Mouse (Mus musculus) lung, adult 18-20 months (tissue): ENCODE measurements around the gene B3glct.

ENCODE experiments used
- DNase-seq, 2 experiments: peaks; one replicate each; pipeline ENCODE4 v3.0.0; 2022; ENCODE audit warnings: mixed read lengths in 2 of 2

The B3glct gene

DNA sequence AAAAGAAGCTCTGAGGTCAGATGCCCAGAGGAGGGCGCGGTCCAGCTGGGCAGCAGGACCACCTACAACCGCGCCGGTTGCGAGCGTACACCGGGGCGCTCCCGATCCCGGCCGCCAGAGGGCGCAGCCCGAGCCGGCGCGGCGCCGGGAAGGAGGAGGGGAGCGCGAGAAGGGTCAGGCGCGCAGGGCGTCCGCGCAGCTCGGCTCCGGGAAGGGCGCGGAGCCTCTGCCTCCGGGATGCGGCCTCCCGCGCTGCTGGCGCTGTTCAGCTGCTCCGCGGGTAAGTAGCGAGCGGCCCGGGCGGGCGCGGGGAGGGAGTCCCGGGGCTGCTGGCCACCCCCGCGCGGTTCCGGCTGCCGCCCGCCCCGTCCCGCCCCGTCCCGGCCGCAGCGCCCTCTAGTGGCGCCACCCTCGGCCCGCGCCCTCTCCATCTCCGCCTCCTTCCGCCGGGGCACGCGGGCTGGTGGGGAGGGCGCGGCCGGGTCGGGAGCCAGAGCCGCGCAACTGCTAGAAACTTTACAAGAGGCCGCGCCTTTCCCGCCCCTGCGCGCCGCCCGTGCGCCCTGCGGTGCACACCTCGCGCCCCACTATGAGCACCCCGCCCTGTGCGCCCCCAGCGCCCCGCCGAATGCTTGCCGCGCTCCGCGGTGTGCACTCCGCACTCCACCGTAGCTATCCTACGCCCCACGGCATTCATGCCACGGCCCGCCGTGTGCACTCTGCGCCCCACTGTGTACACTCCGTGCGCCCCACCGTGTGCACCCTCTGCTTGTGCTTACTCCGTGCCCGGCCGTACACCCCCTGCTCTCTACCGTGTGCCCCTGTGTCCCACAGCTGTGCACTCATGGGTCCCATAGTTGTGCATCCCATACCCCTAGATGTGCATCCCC is at the start of gene B3glct:
B3glct (plus strand) TSS at position 131 of the 890 bp plus-strand sequence.
- DNase-seq = peak; percentile 79 to 80

DNA sequence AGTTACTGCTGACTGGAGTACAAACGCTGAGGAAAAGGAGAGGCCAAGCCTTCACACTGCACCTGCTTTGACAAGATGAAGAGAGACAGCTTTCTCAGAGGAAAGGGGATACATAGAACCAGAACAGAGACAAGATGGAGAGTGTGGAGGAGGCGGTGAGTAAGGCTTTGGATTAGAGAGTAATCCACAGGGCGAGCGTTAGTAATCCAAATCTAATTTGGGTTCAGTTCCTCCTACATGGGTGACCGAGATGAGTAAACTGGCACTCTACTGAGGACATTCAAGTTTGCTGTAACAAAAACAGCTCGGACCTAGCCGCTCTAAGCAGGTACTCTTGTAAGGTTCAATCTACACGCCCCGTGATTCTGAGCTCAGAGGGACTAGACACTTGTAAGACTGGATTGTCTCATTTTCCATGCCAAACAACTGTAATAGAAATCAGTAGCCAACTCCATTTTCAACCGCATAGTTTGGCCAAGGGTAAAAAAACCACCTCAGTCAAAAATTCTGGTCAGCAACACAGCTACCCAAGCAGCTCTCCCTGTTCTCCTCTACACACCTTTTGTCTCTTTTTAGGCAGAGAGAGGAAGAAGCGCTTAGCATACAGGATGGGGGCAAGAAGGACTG is 43.5 kb upstream of the B3glct start:
- DNase-seq = no peak

DNA sequence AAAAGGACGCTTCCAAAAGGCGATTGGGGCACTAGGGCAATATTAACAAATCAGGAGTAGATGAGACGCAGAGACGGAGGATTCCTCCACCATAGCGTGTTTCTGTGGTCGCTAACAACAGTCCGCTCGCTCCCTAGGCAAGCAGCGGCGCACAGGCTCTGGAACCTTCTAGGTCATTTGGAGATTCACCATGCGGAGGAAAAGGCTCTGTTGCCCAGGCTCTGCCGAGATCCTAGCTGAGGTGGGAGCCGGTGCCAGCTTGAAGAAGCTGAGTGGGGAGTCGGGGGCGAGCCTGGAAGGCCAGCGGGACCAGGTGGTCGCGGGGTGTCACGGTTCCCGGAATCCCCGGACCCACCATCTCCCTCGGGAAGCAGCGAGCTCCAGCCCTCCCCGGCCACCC is 42.5 kb upstream of the B3glct start:
- peak in 1 of 2 experiments; percentile 25 for DNase-seq

DNA sequence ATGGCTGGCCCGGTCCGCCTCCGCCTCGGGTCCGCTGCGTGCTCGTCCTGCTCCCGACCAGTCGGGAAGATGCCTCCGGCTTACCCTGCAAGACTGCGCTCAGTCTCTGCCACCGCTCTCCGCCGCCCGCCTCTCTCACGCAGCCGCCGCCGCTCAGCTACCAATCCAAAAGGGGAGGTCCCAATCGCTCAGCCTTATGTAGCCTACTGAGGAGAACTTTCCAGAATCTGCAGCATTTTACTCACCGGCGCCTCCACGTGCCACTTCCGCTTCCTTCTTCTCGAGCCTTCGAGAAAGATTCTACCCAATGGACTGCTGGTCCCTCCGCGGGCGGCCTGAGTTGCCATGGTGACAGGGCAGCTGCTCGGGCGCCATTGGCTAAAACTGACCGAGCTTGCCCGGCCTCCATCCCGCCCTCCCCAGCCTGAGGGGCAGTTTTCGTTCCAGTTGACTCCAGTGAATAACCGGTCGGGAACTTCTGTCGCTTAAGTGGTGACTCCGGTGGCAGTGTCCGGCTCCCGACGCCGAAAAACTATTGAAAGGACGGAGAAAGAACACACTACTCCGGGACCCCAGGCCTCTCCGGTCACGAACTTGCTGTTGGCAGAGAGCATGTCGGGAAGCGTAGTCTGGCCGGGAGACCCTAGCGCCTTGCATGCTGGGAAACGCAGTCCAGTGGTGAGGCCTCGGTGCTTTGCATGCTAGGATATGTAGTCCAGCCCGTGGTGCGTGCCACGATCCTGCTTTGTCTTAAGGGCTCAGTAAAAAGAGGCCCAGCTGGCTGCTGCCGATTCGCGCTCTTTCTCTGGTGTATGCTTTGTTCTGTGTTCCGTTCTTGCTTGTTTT is 41.7 kb upstream of the B3glct start, which contains the start of gene Hsph1:
Hsph1 (minus strand) TSS at position 302 of the 846 bp plus-strand sequence.
- peak; percentile 99 for DNase-seq

DNA sequence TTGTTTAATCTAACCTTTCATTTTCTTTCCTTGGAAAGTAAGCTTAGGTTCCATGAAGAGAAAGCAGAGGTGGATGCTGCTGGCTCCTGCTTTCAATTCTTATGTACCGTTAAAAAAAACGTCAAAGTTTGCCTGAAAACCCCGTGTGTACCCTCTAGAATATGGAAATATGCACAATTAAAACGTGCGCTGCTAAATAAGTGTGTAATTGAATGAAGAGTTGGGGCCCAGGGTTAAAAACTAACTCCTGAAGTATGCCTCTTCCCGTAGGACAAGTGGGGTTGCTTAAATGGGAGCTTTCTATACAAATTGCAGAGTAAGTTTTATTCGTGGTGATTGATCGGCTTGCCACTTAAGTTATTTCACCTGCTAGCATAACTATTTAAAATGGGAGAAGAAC is 40.7 kb upstream of the B3glct start:
- DNase-seq = no peak

DNA sequence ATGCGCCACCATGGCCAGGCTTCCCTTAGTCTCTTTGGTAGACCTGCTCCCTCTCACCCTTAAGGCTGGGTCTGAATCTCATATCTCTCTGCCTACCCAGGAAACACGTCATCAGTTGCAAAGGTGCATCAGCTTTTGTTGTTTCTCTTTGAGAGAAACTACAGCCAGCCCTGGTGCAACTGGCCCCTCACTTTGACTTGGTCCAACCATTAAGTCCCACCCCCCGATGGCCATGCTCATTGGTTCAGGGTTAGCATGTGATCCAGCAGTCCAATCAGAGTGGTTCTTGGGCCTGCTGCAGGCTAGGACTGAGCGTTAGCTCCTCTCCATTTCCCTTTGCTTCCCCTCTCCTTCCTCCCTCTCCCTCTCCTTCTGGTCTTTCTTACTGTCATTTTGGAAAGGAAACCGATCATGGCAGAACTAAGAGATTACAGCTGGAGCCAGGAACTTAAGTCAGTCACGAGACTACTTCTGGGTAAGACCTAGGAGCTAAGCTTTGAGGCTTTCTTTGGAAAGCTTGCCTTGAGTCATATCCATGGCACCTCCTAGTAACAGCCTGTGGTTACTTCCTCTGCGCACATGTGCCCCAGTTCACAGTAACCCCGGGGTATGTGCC is 36.6 kb upstream of the B3glct start:
- DNase-seq = no peak

DNA sequence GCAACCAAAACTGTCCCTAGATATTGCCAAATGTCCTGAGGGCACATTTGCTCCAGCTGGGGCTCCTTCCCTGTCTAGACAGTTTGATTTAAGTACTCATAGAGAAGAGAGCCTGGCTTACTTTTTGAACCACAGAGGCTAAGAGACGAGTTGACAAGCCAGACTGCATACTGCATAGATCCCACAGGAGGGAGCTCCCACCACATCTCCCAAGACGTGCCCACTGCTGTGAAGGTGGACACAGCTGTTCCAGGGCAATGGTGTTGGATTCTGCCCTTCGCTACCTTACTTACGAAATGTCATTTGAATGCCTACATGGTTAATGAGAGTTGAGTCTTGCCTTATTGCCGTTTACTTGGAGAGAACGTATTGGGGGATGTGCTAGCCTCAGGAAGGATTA is 35.7 kb upstream of the B3glct start:
- no peak for DNase-seq

DNA sequence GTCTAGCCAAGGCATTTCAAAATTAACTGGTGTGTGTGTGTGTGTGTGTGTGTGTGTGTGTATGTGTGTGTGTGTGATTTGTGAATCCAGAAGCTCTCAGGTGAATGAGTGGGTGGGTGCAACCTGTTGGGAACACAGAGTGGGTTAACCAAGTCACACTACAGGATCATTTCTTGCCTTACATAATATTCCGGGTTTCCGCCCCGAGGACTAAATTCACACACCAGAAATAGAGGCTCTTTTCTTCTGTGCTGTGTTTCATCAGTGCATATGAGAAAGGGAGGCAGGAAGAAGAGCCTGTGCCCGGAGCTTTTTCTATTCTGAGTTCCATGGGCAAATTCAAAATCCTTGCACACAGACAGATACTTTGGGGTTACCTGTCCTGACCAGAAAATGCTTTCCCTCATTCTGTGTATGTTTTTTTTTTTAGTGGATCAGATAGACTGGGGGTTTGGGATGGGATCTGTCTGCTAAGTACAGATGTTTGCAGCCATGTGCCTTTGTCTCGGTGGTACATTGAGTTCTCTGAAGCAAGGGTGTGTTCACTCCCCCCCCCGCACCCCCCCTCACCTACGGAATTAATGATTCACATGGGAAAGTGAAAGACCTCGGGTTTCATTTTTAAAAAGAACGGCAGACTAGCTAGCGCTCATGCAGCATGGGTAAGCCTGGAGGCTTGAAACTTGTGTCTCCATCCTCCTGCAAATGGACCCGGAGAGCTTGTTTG is 35.1 kb upstream of the B3glct start:
- DNase-seq = no peak

DNA sequence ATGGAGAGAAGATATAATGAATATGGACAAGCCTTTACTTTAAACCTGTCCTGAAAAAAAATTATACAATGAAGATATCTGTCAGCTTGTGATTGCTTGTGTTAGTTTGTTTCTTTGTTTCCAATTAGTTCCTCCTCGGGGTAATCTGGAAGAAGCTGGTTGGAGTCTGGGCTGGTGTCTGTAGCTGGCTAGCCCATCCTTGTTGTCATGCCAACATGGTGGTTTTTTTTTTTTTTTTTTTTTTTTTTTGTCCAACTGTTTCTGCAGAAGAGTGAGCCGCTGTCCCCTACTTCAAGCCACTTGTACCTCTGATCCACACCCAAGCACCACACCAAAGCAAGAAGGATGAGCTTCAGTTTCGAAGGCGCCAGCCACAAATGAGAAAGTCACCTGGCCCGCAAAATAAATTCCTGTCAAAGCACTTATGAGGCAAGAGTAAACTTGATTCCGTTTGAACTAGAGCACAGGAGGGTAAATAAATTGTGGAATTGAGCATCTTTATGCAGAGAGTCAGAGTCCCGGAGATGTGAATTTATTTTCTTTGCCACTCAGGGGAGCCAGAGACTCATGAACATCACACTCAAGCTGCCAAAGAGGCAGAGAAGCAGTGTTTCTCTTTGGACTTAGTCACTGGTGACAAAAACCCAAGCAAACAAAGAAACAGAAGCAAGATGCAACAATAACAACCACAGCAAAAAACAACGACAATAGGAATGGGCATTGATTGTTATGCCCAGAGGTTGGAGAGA is 30.5 kb upstream of the B3glct start:
- no peak for DNase-seq

DNA sequence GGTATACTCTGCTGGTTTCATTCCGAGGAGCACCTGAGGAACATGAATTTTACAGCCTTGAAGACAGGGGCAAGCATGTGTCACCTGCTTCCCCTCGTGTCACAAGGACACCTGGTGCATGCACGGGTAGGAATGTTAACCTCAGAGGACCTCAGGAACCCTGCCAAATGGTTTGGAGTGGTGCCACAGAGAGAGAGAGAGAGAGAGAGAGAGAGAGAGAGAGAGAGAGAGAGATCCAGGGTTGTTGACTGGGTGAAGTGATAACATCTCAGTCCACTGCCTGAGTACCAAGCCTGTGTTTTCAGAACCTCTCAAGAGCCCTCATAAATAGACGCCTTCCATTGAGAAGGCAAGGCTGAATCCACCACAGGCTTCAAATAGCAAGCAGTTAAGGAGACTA is 29.8 kb upstream of the B3glct start:
- DNase-seq = peak; percentile 9 to 23

DNA sequence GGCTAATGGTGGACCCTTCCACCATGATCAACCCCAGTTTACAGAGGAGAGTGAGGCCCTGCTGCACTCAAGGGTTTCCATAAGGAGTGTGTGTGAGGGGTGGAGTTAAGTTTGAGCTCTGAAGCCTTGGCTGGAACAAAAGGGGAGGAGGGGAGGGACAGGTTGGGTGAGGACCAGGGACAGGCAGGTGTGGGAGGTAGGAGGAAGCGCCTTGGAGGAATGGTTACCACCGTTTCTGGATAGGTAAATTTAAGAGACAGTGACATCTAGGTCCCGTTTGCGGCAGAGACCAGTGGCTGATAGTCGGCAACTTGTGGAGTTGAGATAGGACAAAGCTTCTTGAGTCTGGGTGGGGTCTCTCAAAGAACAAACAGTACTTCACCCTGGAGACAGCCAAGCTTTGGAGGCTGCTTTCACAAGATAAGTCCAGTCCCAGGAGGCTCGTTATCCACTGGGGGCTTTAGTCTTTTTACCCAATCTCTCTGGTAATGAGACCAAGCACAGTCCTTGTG is 29.1 kb upstream of the B3glct start:
- DNase-seq = no peak

DNA sequence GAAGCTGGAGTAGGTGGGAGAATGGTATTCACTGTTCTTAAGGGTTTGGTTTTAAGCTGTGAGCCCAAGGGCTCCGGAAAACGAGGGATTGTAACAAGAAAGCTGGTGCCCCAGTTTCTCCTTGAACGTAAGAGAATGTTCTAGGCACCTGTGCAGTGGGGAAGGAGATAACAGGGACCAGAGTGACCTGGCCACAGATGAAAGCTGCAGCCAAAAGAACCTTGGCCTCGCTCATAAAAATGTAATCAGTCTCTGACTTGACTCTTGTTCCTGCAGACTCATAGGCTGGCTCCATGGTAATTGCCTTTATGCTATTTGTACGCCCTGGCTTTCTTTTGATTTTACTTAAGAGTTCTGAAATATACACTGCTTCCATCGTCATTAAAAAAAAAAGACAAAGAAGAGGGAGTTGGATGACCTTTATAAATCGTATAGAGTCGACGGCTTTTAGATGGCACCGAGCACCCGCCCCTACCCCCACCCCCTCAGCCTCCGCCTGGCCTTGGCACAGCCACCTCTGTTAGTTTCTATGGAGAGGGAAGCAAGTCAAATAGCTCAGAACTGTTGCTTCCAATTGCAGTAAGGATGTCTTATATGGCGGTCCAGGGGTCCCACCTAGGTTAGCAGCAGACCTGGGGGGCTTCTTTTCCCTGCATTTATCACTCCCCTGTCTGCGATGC is 28.4 kb upstream of the B3glct start:
- DNase-seq = no peak

DNA sequence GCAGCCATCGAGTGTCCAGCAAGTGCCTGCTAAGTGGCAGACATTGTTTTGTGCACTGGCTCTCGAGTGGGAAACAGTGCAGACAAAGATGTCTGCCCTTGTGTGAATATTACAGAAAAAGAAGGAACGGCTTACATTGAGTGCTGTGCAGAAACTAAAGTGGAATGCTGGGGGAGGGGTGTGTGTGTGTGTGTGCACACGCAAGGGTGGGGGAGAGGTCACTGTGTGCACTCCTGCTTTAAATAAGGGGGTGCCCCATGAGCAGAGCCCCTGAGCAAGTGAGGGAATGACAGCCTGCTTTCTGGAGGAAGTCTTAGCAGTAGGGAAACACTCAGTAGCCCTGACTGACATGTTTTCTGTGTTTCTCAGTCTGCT is 27.9 kb upstream of the B3glct start:
- no peak for DNase-seq

DNA sequence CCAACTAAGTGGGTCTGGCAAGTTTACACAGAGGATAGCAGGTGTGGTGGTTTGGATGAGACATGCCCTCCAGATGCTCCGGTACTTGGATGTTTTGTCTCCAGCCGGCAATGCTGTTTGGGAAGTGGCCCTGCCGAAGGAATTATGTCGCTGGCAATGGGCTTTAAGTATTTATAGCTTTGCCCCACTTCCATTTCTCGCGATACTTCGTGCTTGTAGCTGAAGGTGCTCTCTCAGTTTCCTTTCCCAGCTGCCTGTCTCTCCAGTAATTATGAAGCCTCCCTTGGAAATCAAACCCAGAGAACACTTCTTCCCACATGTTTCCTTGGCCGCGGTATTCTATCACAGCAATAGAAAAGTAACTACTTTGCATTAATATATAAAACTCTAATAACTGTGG is 22.4 kb upstream of the B3glct start:
- DNase-seq = no peak

DNA sequence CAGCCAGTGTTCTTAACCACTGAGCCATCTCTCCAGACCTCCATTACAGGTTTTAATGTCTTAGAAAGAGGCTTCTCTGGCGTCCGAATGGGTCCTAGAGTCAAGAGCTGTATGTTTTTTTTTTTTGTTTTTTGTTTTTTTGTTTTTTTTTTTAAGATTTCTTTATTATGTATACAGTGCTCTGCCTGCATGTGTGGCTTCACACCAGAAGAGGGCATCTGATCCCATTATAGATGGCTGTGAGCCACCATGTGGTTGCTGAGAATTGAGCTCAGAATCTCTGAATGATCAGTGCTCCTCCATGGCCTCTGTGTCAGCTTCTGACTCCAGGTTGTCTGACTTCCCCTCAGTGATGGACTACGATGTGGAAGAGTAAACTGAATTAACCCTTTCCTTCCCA is 20.0 kb upstream of the B3glct start:
- no peak for DNase-seq

DNA sequence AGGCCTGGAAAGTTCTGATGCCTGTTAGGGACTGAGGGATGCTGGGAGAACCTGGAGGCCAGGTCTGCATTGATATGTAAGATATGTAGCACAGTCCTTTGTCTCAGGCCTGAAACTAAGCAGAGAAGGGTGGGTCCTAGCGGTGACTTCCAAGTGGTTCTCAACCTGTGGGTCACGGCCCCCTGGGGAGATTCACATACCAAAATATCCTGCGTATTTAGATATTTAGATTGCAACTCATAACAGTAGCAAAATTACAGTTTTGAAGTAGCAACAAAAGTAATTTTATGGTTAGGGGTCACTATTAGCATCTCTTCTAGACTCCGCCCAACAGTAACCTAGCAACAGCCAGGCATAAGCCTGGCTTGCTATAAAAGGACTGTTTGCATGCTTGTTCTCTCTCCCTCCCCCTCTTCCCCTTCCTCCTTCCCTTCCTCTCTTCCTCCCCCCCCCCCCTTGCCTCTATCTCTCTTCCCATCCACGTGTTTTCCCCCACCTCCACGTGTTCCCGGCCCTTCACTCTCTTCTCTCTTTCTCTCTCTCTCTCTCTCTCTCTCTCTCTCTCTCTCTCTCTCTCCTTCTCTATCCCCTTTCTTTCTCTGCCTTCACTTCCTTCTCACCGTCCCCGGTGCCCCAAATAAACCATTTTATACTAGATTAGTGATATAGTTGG is 19.2 kb upstream of the B3glct start:
- DNase-seq = no peak

DNA sequence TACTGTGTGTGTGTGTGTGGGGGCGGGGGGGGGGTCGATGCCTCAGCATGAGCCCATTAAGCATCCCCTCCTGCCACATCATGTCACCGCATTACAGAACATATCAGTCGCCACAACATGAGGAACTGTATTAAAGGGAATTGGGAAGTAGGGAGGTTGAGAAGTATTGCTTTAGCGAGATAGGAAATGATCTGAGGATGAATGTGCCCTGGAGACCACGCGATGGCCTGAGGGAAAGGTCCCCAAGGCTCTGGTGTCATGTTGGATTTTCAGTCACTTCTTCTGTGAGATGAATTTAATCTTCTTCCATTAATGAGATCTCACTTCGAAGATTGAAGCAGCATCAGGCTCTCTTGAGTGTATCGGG is 18.6 kb upstream of the B3glct start:
- DNase-seq = no peak

DNA sequence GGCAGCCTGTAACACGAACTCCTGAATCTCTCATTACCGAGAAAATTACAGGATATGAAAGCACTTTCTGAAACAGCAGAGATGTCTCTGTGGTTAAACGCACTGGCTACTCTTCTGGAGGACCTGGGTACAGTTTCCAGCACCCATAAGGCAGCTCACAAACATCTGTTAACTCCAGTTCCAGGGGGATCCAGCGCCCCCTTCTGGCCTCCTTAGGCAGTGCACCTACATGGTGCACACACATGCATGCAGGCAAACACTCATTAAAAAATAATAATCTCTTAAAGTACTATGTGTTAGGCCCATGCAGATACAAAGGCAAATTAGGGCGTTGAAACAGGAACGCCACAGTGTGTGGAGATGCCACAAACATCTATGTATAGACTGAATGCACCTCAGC is 16.6 kb upstream of the B3glct start:
- DNase-seq = no peak

DNA sequence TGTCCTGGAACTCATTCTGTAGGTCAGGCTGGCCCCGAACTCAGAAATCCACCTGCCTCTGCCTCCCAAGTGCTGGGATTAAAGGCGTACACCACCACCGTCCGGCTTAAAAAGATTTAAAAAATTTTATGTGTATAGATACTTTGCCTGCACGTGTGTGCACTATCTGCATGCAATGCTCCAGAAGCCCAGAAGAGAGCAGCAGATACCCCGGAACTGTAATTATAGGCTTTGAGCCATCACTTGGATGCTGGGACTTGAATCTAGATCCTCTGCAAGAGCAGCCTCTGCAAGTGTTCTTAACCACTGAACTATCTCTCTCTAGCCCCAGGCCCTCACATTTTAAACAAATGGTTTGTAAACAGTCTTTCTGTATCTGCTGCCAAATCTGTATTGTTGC is 15.1 kb upstream of the B3glct start:
- DNase-seq = no peak

DNA sequence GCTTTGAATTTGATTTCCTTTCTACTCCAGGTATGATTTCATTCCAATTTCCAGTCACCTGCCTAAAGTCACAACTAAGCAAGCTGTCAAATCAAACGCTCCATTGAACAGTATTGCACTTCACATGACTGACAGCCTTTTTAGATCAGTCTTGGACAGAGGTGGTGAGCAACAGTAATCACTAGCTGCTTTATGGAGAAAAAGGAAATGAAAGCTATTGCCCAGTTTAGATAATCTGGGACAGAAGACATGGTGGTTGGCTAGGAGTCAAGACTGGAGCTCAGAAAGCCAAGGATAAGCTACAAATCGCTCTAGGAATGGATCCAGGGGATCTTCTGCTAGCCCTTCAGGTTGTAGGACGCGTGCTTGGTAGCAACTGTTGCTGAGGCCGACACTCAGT is 14.6 kb upstream of the B3glct start:
- DNase-seq = no peak
